Mouse (Mus musculus) kidney, adult 2 months (tissue): ENCODE measurements around the gene Crtc3.

Experiments
- CTCF ChIP-seq: fragments of 200-500 bp; conservative IDR thresholded peaks from 2 replicates; pipeline ENCODE4 v1.5.1; 2011; ENCODE audit warnings: low read depth, mild to moderate bottlenecking, control low read depth, low read length, moderate library complexity, mixed read lengths; ENCODE audit not compliant: insufficient read depth, insufficient read length
- POLR2A ChIP-seq: fragments of 200-500 bp; IDR thresholded peaks from one replicate; pipeline ENCODE4 v1.6.1; 2011; ENCODE audit warnings: low read depth, low read length, control low read depth

GRCm38 (mm10) chr7:80655350-80656013 lies 33.2 kb downstream of the Crtc3 start:
- no peak for TF ChIP-seq POLR2A
- no peak for TF ChIP-seq CTCF
